Mouse (Mus musculus) small intestine, adult 2 months (tissue): Measurements from ENCODE around the gene Ttc34.

Experiments
- CTCF ChIP-seq: fragments of 200-500 bp; IDR thresholded peaks from 2 replicates; pipeline ENCODE4 v1.5.1; 2012; ENCODE audit warnings: low read depth, mild to moderate bottlenecking, control low read depth, inconsistent platforms, low read length, moderate library complexity, mixed read lengths; ENCODE audit not compliant: insufficient replicate concordance, insufficient read length; ENCODE audit errors: extremely low read depth
- POLR2A ChIP-seq: fragments of 200-500 bp; IDR thresholded peaks from 2 replicates; pipeline ENCODE4 v1.6.1; 2012; ENCODE audit warnings: low read depth, mild to moderate bottlenecking, control low read depth, inconsistent platforms, low read length, moderate library complexity

DNA sequence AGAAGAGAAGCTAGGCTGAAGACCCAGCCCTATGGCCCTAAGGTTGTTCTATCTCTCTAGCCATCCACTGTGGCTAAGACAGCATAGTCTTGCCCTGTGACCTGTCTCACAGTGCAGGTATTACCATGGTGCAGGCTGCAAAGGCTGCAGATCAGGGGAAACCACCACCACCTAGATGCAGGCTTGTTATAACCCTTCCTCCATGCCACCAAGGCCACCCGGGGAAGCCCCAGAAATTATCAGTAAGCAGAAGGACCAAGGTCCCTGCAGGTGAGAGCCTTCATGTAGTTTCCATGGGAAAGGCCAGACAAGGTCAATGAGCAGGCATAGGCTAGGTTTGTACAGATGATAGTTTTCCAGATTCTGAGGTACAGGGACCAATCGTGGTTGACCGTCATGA, 76.6 kb downstream of the Ttc34 start:
- TF ChIP-seq POLR2A (no peak), CTCF (no peak)
